Mouse (Mus musculus) cerebellum, adult 11-12 months (tissue): ENCODE measurements around the gene Ppp5c.
A peak's percentile ranks its signal among the peaks of the same experiment; 100 is the strongest.

Experiments used
- DNase-seq: peaks from one replicate; pipeline ENCODE4 v3.0.0; 2022

Ppp5c gene

GRCm38 (mm10) chr7:17011909-17012590 is 15.7 kb downstream of the Ppp5c start:
- peak; percentile 75 for DNase-seq

- DNase-seq: no peak
These were observed 17.7 kb downstream of the Ppp5c start for GRCm38 (mm10) chr7:17010010-17010347.

DNA sequence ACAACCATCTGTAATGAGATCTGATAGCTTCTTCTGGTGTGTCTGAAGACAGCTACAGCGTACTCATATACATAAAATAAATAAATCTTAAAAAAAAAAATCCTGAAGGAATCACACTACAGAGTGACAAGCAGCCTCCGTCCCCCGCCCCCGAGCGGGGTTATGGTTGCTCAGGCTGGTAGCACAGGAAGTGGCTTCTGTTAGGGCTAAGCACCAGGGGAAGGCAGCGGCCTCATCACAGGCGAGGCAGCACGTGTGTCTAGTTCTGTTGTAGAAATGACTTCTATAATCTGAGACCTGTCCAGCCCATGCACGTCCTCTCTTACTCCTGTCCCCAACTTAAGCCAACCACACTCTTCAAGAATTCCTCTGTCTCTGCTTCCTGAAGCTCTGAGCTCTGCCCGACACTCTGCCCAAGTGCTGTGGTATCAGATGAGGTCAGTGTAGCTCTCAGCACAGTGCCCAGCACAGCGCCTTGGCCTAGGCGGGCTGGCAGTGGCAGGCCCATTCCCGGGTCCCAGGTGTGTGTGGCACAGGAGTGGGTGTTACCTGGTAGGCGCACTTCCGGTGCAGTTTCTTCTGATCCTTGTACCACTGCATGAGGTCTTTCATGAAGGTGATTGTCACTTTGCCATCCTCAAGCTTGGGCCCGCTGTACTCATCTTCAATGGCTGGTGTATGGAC is 18.3 kb downstream of the Ppp5c start:
- DNase-seq: peak; percentile 32

GRCm38 (mm10) chr7:17007300-17007699 is 20.4 kb downstream of the Ppp5c start:
- DNase-seq: peak; percentile 57

DNA sequence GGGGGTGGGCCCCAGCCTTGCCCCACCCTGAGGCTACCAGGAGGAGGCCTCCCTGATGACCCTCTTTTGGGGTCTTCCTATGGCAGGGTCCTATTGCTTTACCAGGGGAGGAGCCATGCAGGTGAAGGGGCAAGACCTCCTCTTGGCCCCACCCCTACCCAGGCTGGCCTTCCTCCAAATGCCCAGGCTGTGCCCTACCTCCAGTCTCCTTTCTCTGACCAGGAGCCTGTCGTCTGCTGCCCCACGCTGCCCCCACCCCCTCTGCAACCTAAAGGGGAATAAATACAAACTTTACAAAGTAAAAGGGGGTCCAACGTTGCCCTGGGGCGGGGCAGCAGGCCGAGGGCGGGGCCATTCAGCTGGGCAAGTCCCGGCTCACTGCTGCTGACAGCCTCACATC is 23.0 kb downstream of the Ppp5c start:
- peak; percentile 73 for DNase-seq

DNA sequence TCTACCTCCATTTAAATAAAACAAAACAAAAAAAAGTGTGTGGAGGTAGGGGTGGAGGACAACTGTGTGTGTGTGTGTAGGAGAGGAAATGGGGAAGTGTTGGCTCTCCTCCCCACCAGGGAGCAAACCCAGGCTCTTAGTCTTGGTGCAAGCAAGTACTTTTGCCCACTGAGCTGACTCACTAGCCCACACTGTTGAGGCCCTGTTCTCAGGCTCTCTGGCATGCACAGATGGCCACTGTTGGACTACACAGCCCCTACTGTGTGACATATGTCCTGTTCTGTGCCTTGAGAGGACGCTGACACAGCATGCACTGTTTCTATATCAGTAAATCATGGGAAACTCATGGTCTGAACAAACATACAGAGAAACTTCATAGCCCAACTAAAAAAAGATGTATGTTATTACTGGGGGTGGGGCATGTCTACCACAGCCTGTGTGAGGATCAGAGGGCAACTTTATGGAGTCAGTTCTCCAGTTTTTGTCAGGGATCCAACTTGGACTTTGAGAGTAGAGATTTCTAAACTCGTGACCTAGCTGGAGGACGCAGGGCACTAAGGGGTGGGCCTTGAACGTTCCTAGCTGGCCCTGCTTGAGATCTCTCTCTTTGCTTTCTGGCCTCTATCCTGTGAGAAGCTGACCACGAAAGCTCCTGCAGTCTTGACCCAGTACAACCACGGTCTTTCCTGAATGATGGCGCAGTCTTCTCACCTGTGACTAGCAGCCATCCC is 24.3 kb downstream of the Ppp5c start:
- peak; percentile 87 for DNase-seq

- peak; percentile 86 for DNase-seq
These were observed 25.1 kb downstream of the Ppp5c start for GRCm38 (mm10) chr7:17002375-17003195.

DNA sequence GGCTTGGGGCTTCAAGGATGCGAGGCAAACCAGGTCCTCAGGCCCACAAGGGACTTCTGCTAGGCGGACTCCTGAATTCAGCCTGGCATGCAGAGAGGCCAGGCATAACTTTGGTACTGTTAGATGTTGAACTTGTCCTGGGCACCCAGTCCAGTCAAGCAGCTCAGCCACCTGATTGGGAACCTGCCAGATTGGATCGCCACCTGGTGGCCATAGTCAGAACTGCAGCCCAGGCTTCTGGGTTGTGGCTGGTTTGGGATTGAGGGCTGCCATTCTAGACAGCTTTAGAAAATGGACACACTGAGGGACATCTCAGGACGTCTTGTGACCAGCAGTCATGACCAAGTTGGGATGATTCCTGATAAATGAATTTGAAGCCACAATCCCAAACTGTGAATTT is 28.1 kb downstream of the Ppp5c start:
- DNase-seq: peak; percentile 84

GRCm38 (mm10) chr7:16999233-16999632 is 28.5 kb downstream of the Ppp5c start:
- DNase-seq: no peak

DNA sequence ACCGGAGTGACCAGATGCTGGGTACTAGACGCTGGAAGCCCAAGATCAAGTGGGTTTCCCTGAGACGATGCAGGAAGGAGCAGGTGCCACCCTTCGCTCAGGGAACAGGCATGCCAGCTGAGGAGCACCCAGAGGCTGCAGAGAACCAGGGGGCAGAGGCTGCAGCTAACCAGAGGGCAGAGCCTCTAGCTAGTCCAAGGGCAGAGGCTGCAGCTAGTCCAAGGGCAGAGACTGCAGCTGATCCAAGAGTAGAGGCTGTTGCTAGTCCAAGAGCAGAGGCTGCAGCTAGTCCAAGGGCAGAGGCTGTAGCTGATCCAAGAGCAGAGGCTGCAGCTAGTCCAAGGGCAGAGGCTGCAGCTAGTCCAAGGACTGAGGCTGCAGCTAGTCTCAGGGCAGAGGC is 32.4 kb downstream of the Ppp5c start:
- DNase-seq: no peak

- DNase-seq: no peak
These were observed 33.3 kb downstream of the Ppp5c start for GRCm38 (mm10) chr7:16994400-16994799.

DNA sequence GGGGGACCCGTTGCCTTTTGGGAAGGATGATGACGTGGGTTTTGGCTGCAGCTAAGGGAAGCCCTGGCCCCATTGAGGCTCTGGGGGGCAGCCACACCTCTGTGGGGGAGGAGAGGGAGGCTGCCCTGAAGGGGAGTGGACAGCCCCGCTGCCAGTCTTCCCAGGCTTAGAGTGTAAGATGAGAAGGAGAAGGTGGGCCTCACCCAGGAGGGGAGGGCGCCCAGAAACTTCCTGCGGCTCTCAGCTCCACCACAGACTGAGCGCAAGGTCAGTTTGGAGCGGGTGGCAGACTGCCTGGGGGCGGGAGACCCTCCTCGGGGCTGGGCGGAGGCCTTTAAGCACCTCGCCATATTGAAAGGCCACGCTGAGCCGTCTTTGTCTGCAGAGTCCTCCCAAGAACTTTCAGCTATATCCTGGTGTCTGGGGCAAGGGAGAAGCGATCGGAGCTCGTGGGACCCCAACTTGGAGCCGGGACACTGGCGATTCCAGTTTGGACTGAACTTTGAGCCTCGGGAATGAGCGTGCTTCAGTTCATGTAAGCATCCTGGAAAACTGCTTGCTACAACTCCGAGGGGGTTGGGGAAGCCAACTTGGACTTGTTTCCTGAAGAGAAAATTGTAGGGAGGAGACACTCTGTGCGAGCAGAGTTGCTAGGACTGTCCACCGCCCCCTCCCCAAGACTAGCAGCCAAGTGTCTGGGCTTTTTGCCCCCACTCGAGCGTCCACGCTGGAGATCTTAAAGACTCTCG is 33.9 kb downstream of the Ppp5c start:
- no peak for DNase-seq

GRCm38 (mm10) chr7:16992451-16992807 is 35.3 kb downstream of the Ppp5c start, which contains the start of gene Ccdc8:
Gene Ccdc8, plus strand, starts transcription at chr7:16992708.
- no peak for DNase-seq

- DNase-seq: no peak
These were observed 35.9 kb downstream of the Ppp5c start for GRCm38 (mm10) chr7:16991681-16992450.

GRCm38 (mm10) chr7:16990006-16990744 is 37.5 kb downstream of the Ppp5c start:
- no peak for DNase-seq

- peak; percentile 43 for DNase-seq
These were observed 39.3 kb downstream of the Ppp5c start for GRCm38 (mm10) chr7:16988405-16988804.

GRCm38 (mm10) chr7:16987541-16988149 is 40.1 kb downstream of the Ppp5c start:
- DNase-seq: no peak

DNA sequence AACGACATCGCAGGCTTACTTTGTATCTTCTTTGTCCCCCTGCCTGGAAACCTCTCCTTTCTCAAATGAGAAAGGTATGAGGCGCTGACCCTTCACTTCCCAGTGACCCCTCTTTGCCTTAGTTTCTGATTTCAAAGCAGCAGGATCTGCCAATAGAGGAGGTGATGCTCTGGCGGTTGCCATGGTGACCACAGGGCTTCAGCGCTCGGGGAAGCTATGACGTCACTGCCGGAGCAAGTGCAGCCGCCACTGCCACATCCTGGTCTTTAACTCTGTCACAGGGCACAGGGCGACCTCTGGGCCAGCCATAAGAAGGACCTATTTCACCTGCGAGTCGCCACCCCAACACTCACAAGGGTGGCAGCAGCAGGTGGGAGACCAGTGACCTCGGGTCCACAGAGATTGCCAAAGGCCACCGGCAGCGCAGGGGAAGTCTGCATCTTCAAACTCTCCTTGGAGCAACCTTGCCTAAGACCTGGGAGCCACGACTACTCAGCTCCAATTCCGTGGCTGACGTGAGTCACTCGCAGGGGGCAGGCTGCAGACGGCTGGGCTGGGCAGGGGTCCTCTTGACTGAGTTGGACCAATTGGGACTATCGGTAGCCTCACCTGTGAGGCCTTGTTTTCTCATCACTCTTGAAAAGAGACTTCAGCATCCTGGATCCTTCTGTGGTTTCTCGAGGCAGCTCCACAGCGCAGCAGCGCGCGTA is 44.7 kb downstream of the Ppp5c start, which contains the start of gene Gm42372:
Gene Gm42372 (plus strand): TSS at position 228 of the 710 bp plus-strand sequence.
- peak; percentile 90 for DNase-seq

GRCm38 (mm10) chr7:16980348-16980747 is 47.4 kb downstream of the Ppp5c start:
- no peak for DNase-seq

DNA sequence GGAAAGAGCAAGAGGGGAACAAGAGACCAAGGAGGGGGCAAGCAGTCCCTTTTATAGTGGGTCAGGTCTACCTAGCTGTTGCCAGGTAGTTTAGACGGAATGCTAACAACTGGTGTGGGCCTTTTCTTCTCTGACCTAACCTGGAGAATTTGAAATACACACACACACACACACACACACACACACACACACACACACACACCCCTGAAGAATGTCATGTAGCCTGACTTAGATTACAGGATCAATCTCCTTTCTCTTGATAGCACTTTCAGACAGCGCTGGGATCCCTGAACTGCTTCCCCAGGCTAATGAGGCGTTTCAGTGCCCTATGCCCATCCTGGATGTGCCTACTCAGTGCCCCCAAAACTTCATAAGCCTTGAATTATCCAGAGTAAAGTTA is 49.1 kb downstream of the Ppp5c start:
- no peak for DNase-seq
